Mouse (Mus musculus) frontal cortex, postnatal 14 days (tissue): ENCODE measurements at regions not wholly inside any gene's neighbourhood (a gene's known extent, or its start where the extent isn't known, plus 50 kb on each side); places are given as distances from the start of the nearest gene placed in this dataset.

Source experiments
- DNase-seq, 2 experiments: peaks; one replicate each; pipeline ENCODE4 v3.0.0; 2022; ENCODE audit warnings: low spot score in 2 of 2

DNA sequence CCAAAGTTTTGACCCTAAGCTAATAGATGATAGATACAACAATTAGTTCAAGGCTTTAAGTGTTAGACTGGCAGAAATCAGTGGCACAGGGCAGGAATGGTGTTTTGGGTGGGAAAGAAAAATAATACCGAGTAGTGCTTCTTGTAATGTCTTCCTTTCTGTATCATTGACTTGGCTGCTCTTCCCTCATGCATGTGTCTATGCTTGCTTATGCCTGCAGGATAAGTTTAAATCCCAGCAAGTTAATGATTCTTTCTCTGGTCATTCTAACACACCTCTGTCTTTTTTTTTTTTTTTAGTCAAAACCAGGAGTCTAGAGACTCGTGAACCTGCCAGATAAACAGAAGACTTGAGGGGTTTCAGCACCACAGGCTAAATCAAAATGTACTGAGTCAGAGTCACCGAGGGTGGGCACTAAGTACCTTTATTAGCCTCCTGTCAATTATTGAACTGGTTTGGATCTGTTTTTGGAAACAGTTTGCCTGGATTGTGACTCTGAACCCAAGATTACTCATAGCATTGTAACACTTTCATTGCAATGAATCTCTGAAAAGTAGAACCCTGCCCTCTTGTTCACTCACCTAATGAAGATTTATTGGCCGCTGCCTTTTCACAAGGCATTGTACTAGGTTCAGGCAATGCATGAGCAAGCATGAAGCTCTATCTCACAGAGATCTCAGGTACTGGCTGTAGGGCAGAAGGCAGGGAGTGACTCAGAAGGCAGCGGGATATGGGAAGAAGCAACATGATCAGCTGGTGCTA is 374.8 kb upstream of the A1bg start:
- no peak for DNase-seq

DNA sequence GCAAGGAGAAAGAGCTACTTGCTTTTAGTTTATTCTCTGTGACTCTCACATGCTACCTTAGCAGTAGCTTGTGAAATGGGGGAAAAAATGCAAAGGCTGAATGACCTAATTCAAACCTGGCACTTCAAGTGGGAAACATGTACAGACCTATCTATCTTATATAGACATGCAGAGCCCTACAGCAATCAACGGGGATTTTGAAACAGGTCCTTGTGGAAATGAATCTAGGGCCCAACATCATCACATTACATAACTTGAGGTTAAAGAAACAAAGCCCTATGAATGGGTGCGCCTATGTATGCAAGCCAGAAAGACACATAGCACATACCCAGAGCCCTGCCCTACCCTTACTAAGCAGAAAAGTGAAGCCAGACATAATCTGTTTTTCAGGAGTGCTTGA is 371.8 kb upstream of the A1bg start:
- DNase-seq, result no peak

DNA sequence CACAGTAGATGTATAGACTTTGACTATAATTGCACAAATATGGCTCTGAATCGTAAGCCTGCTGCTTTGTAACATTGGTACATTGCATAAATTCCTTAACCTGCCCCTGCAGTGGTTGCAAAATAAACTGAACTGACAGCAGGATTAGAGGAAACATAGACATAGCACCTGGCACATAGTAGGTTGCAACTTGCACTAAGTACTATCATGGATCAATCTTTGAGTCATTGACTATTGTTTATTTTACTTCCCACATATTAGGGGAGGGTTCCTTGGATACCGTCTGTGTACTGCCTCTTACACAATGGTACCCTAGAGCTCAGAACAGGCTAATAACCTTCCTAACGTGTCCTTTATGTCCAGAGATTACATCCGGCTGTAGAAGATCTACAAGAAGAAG is 371.3 kb upstream of the A1bg start:
- DNase-seq, result no peak

DNA sequence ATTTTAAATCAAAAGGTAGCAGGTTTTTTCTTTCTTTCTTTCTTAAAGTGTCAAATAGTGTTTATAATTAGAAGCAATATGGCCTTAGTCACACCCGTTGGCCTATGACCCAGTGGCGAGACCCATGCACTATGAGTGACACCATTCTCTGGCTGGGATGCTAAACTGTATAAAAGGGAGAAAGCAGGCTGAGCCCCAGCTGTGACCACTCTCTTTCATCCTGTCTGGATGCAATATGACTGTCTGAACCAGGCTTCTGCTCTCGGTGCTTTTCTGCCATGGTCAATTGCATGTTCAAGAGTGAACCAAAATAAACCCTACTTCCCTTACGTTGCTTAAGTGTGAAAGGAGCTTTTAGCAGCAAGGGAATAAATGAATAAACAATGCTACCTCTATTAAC is 346.0 kb upstream of the A1bg start:
- DNase-seq, result no peak

DNA sequence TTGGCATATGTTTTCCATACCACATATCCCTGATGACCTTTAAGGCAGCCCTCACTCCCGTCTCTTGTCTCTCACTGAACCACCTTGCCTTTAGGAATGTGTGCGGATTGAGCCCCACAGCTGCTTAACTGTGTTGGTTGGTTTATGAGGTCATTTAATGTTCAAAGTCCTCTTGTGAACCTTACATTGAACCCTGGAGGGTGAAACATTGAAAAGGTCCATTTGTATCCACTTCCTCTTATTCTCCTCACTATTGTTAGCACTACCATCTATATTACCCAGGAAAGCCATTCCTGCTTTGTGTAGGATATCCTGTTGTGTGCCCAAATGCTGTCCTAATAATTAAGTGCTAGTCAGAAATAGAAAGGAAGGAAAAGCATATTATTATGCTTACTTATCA is 336.2 kb upstream of the A1bg start:
- no peak for DNase-seq

DNA sequence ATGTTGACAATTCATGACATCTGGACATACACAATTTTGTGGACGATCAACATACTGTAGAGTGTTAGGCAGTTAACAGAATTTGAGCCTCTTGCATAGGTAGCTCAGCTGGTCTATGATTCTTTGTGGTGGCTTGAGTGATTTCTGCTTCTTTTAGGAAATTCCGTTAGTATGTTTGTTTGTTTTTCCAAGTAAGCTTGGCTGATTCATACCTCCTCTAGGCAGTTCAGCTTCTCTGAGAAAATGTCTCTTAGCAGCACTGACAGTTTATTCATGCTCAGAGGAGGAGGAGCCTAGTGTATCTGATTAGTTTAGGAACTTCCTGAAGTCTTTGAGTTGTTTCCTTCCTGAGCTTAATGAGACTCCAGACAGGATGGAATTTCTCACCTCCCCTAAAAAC is 321.7 kb upstream of the A1bg start:
- DNase-seq, result no peak

DNA sequence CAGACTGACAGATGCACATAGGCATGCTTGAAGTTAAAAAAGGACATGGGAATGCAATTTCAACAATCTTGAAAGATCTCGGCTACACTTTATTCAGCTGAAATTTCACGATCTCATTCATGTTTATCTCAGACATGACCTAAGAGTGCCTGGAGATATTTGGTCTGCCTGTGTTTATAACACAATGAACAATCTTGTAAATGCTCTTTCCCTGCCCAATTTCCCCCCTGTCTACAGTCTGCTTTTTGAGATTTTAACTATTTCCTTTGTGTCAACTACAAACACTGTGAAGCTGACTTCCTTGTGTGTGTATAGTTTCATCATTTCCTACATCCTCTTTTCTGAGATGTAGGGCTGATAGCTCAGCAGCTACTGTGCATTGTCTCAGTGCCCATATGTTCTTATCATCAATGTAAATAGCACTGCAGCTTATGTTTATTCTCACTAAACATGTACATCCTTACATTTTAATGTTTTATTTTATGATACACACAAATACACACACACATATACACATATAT is 319.4 kb upstream of the A1bg start:
- DNase-seq, result no peak

DNA sequence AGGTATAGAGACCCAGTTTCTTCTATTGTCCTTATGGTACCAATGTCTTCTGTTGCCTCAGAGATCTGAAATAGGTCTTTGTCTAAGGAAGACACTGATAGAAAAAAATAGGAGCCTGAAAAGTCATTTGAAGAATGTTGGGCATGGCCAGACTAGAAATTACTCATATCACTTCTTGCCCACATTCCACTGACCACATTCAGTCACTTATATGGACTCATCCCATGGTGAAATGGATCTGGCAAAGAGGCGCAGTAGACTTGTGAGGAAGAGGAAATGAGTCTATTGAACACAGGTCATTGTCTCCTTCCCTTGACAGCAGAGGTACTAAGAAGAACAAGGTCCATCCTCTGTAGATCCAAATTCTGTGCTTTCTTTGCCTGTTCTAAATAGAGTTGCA is 318.9 kb upstream of the A1bg start:
- no peak for DNase-seq

DNA sequence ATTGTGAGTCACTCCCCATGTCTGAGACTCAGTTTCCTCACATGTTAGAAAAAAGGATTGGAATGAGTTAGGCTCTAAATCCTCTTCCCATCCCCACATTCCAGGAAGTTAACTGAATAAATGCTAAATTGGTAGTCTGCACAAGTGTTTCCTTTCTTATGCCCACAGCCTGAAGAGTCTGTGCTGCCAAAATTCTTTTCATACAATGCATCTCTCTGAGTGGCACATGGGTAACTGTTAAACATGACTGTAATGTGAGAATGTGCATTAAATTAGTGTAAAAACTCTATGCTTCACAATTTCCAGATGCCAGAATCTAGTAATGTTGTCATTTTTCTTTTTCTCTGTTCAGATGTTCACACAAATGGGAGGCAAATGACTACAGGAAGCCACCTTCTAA is 317.5 kb upstream of the A1bg start:
- no peak for DNase-seq

DNA sequence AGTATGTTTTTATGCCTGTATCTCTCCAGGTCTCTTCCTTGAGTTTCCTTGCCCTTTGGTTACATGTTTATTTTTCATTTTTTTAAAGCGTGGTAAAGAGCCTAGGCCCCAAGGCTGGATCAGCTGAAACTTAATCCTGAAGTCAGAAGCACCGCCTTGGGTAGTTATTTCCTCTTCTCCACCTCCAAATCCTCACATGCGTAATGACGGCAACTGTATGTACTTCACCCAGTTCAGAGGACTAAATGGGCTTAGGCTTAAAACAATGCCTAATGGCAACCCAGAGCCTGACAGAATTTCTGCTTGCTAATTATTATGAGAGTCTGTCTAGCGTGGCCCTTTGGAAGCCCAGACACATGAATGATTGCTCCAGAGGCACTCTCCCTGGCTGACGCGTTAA is 316.6 kb upstream of the A1bg start:
- no peak for DNase-seq

DNA sequence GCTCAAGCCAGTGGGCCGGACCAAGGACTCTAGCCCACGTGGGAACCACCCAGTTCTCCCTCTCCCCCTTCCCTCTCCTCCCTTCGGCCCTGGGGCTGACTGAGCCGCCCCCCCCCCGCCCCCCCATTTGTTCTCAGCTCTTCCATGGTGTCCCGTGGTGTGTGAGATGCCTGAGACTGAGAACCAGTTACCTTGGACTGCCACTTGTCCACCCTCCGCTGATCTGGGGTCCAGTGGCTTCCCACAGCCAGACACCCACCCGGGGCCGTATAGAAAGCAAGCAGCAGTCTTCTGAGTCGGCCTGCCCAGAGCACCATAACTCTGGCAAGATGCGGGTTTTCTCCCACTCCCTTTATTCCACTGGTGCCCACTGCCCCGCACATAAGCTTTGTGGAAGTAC is 316.2 kb upstream of the A1bg start:
- no peak for DNase-seq

DNA sequence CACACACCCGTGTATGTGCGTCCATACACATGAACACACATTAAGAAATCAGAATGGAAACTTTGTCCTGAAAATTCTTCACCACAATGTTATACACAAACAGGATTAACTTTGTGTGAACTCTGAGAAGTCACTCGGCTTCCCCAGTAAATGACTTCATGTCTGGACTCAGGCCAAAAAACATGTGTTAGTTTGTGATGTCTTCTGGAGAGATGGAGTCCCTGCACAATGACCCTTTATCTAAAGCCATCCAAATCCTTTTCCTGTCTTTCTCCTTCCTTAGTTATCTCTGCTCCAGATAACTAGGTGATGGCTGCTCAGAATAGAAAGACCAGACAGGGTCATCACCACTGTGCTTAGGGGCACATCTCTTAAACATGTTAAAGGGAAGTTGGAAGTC is 306.8 kb upstream of the A1bg start:
- DNase-seq, result no peak

DNA sequence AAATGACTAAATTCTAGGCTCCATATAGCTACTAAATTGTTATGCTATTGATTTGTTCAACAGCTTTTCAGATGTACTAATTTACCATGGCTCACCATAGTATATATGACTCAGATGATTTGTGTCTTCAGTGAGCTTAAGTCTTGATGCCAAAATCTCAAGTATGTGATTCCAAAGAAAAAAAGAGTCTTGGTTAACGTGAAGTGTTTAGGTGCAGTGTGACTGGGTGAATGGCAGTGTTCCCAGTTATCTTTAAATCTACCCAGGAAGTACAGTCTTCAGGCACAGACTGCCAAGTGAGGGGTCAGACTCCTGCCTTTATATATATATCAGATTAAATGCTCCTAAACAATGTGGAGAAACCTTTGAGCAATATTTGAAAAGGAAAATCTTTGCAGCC is 300.1 kb upstream of the A1bg start:
- no peak for DNase-seq

DNA sequence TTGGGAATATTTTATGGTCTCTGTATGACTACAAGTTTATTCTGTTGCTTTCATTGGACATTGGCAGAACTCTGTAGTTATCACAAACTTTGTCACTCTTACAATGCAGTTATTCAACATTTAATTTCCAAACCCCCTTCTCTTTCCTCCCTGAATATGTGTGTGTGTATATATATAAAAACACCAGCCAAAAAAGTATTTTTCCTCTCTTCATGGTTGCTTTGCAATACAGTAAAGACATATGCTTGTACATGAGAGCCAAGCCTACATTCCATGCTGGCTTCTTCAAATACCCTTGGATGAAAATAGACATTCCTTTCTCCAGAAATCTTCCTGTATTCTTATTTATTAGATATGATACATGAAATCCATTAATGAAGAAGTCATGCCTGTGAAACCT is 287.3 kb upstream of the A1bg start:
- DNase-seq, result no peak

DNA sequence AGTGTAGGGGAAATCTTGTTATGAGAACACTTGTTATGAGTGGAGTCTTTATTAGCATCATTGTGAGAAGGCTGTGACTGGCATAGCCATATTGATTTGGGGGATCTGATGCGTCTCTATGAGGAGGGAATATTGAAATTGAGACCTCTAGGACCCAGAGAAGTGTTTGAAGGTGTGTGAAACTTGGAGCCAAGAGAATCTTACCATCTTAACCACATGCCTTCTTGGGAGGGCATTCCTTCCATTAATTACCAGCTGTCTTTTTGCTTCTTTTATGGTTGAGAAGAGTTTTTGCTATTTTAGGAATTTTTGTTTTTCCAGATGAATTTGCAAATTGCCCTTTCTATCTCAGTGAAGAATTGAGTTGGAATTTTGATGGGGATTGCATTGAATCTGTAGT is 267.2 kb upstream of the A1bg start:
- no peak for DNase-seq

DNA sequence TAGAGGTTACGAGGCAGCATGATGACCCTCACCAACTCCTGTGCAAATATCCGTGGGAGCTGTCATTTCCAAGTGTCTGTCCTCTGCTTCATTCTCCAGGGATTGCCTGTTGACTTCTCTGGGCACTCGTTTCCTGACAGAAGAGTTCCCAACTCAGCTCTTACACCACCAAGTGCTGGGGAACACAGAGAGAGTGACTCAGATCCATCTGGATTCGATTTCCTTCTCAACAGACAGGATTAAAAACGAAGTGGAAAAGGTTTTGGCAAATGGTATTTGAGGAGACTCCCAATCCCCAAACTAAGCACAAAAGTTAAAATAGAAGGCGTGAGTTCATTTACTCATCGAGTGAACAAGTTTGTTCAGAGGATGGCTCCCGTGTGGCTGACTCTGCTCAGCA is 266.7 kb upstream of the A1bg start:
- no peak for DNase-seq

DNA sequence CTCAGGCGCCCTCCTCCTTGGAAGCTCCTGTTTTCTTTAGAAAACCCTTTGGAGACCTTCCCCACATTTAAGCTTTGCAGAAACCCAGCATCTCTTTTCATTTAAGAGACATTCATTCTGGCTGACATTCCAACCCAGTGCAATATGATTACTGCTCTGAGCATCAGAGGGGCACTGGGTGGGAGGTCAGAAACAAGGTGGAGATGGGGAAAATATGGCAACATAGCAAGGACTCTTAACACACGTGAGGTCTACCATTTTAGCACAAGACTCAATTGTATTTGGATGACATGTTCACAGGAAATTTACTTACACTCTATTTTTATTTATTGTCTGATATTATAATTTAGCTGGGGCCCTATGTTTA is 261.8 kb upstream of the A1bg start:
- no peak for DNase-seq

DNA sequence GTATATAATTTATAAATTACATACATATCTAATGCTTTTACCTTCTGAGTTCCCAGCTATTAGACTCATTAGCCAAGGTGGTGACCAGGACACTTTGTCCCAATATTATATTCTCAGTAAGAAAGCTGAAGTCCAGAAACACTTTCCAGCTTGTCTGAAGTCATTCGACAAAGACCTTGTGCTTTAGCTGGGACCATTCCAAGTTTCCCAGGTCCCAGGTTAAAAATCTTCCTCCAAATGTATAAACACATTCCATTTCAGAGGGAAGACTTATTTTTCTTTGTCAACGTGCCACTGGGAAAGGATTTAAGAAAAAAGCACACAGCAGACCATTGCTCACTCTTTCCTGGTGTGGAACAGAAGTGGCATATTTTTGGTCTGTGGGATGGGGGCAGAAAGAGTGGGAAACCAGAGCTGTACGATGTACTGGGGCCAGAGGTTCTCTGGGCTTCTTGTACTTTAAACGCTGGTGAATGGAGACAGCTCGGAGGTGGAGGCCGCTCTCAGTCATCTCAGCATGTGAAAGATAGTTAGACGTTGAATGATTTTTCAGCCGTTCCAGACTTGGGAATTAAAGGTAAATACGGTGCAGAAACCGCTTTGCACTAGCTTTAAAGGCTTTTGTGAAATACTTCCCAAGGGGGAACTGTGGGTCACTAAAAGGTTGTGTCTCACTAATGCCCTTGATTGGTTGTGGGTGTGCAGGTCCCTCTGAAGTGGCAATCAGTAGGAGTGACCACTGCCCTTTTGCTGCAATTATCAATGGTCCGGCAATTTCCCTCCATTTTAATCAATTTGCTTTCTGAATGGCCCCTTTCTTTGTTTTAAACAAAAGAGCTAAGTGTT is 261.2 kb upstream of the A1bg start:
- no peak for DNase-seq

DNA sequence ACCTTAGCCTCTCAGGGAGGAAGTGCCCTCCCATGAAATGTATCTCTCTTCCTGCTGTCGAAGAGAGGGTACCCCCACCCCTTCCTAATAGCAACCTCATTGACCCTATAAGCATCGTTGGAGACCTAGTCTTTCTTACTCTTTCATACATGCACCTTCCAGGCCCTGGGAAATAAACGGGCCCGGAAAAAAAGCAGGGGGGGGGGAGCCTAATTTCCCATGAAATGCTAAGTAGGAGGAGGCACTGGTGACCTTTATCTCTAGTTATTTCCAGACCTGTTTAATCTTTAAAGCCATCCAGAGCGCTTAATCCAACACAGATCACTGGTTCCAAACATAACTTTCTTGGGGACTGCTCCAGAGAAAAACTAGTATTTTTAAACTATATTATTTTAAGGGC is 260.5 kb upstream of the A1bg start:
- DNase-seq, result no peak

DNA sequence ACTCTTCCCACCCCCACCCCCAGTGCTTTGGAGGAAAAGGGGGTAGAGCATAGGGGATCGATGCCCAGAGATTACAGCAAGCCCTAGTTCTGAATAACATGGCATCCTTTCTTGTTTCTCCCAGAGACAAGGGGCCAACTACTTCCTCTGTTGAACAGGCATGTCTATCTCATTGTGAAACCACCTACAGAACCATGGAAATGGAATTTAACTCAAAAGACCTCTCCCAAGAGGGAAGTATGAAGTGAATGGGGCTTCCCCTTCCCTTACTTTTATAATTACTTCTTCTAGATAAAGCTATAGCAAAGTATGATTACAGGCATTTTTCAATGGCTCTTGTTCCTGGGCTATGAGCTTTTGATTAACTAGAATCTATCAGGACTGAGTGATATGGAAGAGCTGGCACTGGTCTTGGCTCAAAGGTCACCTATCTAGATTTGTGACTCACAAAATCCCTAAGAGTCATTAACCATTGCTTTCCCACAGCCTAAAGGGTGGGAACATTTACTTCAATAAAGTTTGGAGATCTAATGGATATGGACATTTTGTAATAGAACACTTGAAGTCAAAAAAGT is 246.1 kb upstream of the A1bg start:
- no peak for DNase-seq

DNA sequence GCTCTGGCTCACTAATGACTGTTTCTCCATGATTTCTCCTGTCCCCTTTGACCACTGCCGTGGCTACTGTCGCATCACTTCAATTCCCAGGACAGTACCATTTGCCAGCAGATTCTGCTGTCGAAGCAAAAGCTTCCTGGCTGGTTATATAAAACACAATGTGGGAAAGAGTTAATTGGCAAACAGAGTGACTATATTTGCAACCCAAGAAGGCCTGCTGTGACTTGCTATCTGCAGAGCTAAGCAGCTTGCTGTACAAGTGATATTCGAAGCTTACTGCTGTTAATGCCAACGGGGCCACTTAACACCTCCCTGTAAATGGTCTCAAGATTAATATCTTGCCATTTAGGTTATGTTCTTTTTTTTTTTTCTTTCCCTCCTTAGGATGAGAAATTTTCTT is 242.2 kb upstream of the A1bg start:
- DNase-seq, result no peak

DNA sequence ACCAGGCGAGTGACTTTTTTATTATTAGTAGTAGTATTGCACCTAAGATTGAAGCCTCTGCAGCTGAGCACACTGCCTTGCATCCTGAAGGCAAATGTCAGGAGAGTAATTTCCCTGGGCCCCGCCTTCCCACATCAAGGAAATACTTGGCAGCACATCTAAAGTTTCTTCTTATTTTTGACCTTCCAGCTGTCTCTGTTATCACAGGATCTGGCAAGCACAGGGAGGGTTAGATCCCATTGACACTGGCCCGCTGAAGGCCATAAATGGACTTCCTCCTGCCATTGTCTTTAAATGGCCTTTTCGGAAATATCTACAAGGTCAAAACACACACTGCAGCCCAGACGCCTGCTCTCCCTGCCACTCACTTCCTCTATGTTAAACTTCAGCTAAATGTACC is 238.6 kb upstream of the A1bg start:
- no peak for DNase-seq

DNA sequence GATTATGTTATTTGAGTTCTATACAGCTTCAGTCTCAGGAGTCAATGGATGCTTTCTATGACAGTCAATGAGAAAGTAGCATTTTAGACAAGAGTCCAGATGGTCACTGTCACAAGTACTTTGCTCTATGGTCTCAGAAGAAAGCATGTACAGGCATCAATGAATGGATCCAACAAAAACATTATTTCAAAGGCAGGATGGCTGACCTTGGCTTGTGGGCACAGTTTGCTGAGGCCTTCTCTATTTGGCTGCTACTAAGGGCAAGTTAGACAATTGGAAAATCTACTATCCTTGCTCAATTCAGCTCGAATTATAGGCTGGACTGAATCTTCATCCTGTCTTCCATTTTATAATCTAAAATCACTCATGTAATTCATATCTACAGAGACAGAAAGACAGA is 237.9 kb upstream of the A1bg start:
- no peak for DNase-seq
